Mouse (Mus musculus) embryonic fibroblast, embryonic 13.5 days (primary cell): ENCODE measurements at regions not wholly inside any gene's neighbourhood (a gene's known extent, or its start where the extent isn't known, plus 50 kb on each side); places are given as distances from the start of the nearest gene placed in this dataset.

Experiments
- CTCF ChIP-seq: IDR thresholded peaks from 2 replicates; pipeline ENCODE4 v1.5.1; 2011; ENCODE audit warnings: mild to moderate bottlenecking, control low read depth, low read length, moderate library complexity, borderline replicate concordance; ENCODE audit not compliant: insufficient read depth
- POLR2A ChIP-seq: IDR thresholded peaks from 2 replicates; pipeline ENCODE4 v1.6.1; 2011; ENCODE audit warnings: low read depth, mild to moderate bottlenecking, control low read depth, low read length, moderate library complexity

DNA sequence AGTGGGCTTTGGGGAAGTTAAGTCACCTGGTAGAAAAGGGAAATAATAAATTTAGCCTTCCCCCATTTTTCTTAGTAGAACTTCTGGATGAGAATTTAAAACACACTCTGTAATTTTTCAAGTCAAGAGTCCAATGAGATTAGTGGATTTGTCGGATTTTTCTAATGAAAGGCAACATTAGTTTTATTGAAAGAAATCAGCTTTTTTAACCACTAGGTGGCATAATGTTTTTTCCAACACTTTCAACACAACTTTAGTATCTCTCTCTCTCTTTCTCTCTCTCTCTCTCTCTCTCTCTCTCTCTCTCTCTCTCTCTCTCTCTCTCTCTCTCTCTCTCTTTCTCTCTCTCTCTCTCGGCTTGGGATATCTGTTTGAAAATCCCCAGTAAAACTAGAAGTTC is 173.7 kb downstream of the Fbxo8 start:
- no peak for TF ChIP-seq CTCF
- TF ChIP-seq POLR2A = no peak
